Mouse (Mus musculus) megakaryocyte, embryonic 14.5 days (primary cell): ENCODE measurements around the gene Cd46.

Experiments used
- FLI1 ChIP-seq: IDR thresholded peaks from 2 replicates; pipeline ENCODE4 v1.6.1; 2012; ENCODE audit warnings: low read length, inconsistent platforms, mixed read lengths
- GATA1 ChIP-seq: IDR thresholded peaks from 3 replicates; pipeline ENCODE4 v1.6.1; 2012; ENCODE audit warnings: mixed read lengths, low read length, inconsistent platforms, borderline replicate concordance

DNA sequence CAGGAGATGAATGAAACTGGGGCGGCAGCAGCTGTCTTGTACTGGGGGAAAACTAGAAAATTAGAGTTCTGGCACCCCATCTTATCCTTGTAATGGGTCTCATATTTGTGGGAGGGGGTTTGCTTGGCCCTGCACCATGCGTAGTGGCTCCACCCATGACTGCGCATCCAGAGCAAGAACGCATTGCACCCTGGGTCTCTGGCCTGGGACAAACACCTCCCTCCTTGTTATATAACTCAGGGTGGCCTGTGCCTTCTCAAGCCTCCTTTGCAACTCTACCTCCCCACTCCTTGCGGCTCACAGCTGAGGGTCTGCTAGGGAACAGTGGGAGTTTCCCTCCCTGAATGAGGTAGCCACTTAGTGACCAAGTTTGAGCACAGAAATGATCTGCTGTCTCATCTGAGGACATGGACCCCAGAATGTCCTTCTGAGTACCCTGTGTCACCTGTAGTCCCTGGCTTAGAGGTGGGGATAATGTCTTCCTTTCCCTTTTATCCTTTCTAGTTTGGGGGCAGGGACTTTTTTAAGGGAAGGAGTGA is 72.9 kb downstream of the Cd46 start:
- TF ChIP-seq GATA1, result no peak
- TF ChIP-seq FLI1, result no peak
